Mouse (Mus musculus) G1E (cell line): ENCODE measurements around the gene Dhx16. TPM values are rescaled to one million over a fixed set of nuclear protein-coding genes. Genes with fewer than 3 reads are reported as not detected.

Experiments
- ATAC-seq: 2 replicates; pipeline ENCODE4 v1.8.0; 2016; ENCODE audit warnings: mild to moderate bottlenecking; ENCODE audit not compliant: insufficient number of reproducible peaks, poor library complexity, low FRiP score, severe bottlenecking; ENCODE audit errors: extremely low read depth
- DNase-seq: peaks from one replicate; pipeline ENCODE4 v3.0.0; 2012; ENCODE audit warnings: low spot score
- H3K27me3 ChIP-seq: 2 replicates; pipeline ENCODE4 v1.6.1; 2012; ENCODE audit warnings: mild to moderate bottlenecking, low read length, inconsistent platforms; ENCODE audit not compliant: insufficient read depth
- H3K36me3 ChIP-seq: replicated peaks from 2 replicates; pipeline ENCODE3; 2012; ENCODE audit warnings: mild to moderate bottlenecking, inconsistent platforms
- H3K4me1 ChIP-seq: 2 replicates; pipeline ENCODE4 v1.6.1; 2012; ENCODE audit warnings: low read depth, low read length, inconsistent platforms, mixed read lengths; ENCODE audit not compliant: insufficient read depth
- H3K4me3 ChIP-seq: 2 replicates; pipeline ENCODE4 v1.5.1; 2012; ENCODE audit warnings: low read depth, mild to moderate bottlenecking, inconsistent platforms, low read length, moderate library complexity, mixed read lengths
- H3K9me3 ChIP-seq: replicated peaks from 2 replicates; pipeline ENCODE4 v1.6.1; 2012; ENCODE audit warnings: inconsistent platforms
- CTCF ChIP-seq: IDR thresholded peaks from 2 replicates; pipeline ENCODE4 v1.5.1; 2012; ENCODE audit warnings: low read depth, low read length, inconsistent platforms, mixed read lengths
- GATA1 ChIP-seq: IDR thresholded peaks from 2 replicates; pipeline ENCODE4 v1.6.1; 2012; ENCODE audit warnings: borderline replicate concordance, low read length, inconsistent platforms, mixed read lengths
- GATA2 ChIP-seq: IDR thresholded peaks from 2 replicates; pipeline ENCODE4 v1.6.1; 2012; ENCODE audit warnings: low read depth, low read length, inconsistent platforms, borderline replicate concordance
- POLR2AphosphoS5 ChIP-seq: IDR thresholded peaks from 2 replicates; pipeline ENCODE4 v1.6.1; 2012; ENCODE audit warnings: low read depth, low read length, inconsistent platforms; ENCODE audit not compliant: insufficient replicate concordance
- TAL1 ChIP-seq: conservative IDR thresholded peaks from 2 replicates; pipeline ENCODE4 v1.6.1; 2012; ENCODE audit warnings: low read depth, low read length, inconsistent platforms, mixed read lengths
- polyA plus RNA-seq: library from polyadenylated mRNA; stranded (reverse); fragments of >175 nt; gene quantifications from 2 replicates; pipeline ENCODE4 v1.2.3, GENCODE M21; 2012
- total RNA-seq, 2 experiments: library from RNA; stranded (forward) in 1 of 2; stranded (reverse) in 1 of 2; fragments of 200-1000 nt in 1 of 2; fragments of >200 nt in 1 of 2; fragmentation: Nextera tagmentation in 1 of 2; gene quantifications; 2 replicates each; pipeline ENCODE4 v1.2.3; 2014 to 2017

Gene Dhx16
- 48.8 and 56.3 TPM in 2 replicates for total RNA-seq (2014; fragmentation: Nextera tagmentation)
- 76.8 and 81.1 TPM in 2 replicates for total RNA-seq (2017)
- 73.6 and 77.5 TPM in 2 replicates for polyA plus RNA-seq

DNA sequence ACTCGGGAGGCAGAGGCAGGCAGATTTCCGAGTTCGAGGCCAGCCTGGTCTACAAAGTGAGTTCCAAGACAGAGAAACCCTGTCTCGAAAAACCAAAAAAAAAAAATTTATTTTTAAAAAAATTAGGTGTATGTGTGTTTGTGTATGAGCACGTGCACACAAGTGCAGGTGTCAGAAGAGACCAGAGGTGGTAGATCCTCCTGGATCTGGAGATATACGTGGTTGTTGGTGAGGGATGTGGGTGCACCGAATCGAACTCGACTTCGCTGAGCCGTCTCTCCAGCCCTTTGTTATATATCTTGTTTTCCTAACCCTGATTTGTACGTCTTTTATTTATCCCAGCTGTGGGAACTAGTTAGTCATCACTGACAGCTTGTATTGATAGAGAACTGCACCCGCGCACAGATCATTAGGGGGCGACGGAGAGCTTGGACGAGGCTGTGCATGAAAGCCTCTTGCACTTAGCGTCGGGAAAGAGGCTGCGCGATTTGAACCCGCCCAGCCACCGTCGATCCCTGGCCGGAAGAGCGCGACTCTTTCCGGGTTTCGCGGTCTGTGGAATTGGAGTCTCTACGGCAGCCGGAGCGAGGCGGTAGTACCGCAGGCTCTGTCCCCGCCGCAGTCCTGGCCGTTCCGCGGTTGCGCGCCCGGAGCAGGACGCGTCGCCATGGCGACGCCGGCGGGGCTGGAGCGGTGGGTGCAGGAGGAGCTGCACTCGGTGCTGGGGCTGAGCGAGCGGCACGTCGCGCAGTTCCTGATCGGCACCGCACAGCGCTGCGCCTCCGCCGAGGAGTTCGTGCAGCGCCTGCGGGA, at the start of gene Dhx16:
Gene Dhx16 (plus strand): TSS at position 575 of the 813 bp plus-strand sequence.
- no peak for TF ChIP-seq TAL1
- no peak for TF ChIP-seq GATA2
- no peak for TF ChIP-seq POLR2AphosphoS5
- TF ChIP-seq GATA1, result no peak
- TF ChIP-seq CTCF, result no peak
- DNase-seq, result peak; percentile 82
- H3K27me3 ChIP-seq, result no peaks in the 10 kb centered on the region
- H3K36me3 ChIP-seq, result peaks cover 56% of the 10 kb centered on the region
- H3K4me3 ChIP-seq, result peak within 1 kb of the TSS; percentile 99
- peak; percentile 77 for ATAC-seq
- H3K4me1 ChIP-seq, result peaks cover 34% of the 10 kb centered on the region
- H3K9me3 ChIP-seq, result no peaks in the 10 kb centered on the region

DNA sequence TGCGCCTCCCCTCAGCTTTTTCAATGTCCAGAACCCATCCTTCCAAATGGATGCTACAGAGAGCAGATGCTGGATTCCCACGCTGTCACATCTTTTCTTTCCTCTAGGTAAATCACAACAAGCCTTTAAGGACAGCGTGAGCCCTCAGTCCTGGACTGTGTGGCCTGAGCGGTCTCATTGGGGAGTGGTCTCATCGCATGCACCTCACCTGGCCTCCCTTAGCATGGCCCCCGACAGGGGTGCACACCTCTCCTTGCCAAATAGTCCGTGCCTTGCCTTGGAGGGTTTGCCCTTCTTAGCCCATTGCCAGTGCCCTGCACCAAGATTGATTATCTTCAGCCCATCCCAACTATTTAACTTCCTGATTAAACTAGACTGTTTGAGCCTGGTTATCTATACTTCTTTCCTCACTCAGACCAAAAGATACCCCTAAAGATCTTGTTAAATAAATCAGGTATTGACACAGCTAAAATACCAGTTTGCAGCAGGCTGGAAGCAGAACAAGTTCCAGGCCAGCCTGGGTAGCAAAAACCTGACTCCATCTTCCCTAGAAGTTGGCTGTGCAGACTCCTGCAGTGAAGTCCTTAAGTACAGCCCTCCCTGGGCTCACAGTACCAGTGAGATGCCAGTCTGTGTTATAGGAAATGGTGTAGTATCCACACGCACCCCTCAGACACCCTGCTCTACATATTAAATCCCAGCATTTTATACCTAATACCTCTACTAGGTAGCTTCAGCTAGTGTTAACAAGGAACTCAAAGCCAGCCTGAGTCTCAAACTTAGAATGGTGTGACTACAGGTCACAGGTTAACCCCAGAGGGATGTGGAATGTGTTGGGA, 47.0 kb upstream of the Dhx16 start:
- Histone ChIP-seq H3K9me3 (no peaks in the 10 kb centered on the region), H3K27me3 (no peaks in the 10 kb centered on the region), H3K4me1 (peaks cover 63% of the 10 kb centered on the region), H3K36me3 (peaks cover 92% of the 10 kb centered on the region), H3K4me3 (no peak overlapping the region)
- DNase-seq, result no peak
- TF ChIP-seq CTCF, result no peak
- ATAC-seq, result no peak

DNA sequence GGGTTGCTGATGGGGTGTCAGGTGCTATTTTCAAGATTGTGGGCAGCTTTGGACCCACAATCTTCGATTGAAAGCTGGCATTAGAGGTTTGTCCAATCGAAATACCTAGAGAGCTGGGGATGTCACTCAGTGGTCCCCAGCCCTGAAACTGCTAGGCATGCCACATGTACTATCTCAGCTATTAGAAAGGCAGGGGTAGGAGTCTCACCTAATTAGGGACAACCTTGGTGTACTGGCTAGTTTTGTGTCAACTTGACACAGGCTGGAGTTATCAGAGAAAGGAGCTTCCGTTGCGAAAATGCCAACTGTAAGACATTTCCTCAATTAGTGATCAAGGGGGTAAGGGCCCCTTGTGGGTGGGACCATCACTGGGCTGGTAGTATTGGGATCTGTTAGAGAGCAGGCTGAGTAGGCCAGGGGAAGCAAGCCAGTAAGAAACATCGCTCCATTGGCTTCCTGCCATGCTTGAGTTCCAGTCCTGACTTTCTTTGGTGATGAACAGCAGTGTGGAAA, 46.3 kb upstream of the Dhx16 start:
- no peak overlapping the region for H3K4me3 ChIP-seq
- peaks cover 63% of the 10 kb centered on the region for H3K4me1 ChIP-seq
- H3K36me3 ChIP-seq, result peaks cover 85% of the 10 kb centered on the region
- H3K9me3 ChIP-seq, result no peaks in the 10 kb centered on the region
- ATAC-seq (no peak), DNase-seq (no peak)
- H3K27me3 ChIP-seq, result no peaks in the 10 kb centered on the region
- TF ChIP-seq CTCF, result no peak
- 0 out of 2 replicates have a peak, but pooled peaks have one; percentile 76 for TF ChIP-seq POLR2AphosphoS5

DNA sequence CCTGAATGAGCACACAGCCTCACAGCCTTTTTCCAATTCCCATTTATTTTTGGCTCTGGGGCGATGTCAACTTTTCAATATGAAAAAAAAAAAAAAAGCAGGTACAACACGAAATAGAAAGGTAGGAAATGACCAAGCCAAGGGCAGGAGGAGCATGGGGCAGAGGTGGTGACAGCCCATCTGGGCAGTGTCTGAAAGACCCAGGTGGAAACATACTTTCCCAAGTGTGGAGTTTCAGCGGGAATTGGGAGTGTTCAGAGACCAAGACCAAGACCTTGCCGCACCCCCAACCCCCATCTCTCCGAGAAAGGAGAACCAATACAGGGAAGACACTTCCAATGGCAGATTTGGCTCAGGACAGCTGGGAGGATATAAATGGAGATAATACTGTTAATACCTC, 45.7 kb upstream of the Dhx16 start:
- no peak for ATAC-seq
- no peak for DNase-seq
- TF ChIP-seq GATA2, result no peak
- TF ChIP-seq POLR2AphosphoS5, result no peak; the same call in 1 of the 2 replicates
- no peak for TF ChIP-seq CTCF
- no peak for TF ChIP-seq TAL1
- no peak for TF ChIP-seq GATA1
- Histone ChIP-seq H3K27me3 (no peaks in the 10 kb centered on the region), H3K4me1 (peaks cover 62% of the 10 kb centered on the region), H3K4me3 (no peak overlapping the region; the same call in 1 of the 2 replicates), H3K36me3 (peaks cover 81% of the 10 kb centered on the region), H3K9me3 (no peaks in the 10 kb centered on the region)

- ATAC-seq, result no peak
These were observed 44.8 kb upstream of the Dhx16 start for GRCm38 (mm10) chr17:35834696-35835422.

More at GRCm38 (mm10) chr17:35834696-35835422, 44.8 kb upstream of the Dhx16 start:
- TF ChIP-seq POLR2AphosphoS5, result 0 out of 2 replicates have a peak, but pooled peaks have one; percentile 72
- 0 out of 2 replicates have a peak, but pooled peaks have one; percentile 24 for TF ChIP-seq CTCF
- no peak for TF ChIP-seq GATA2
- TF ChIP-seq GATA1, result no peak
- no peak for TF ChIP-seq TAL1
- Histone ChIP-seq H3K27me3 (no peaks in the 10 kb centered on the region), H3K36me3 (peaks cover 71% of the 10 kb centered on the region), H3K4me3 (peak overlapping the region; percentile 73), H3K9me3 (no peaks in the 10 kb centered on the region), H3K4me1 (peaks cover 62% of the 10 kb centered on the region)
- DNase-seq, result no peak
